Mouse (Mus musculus) heart, embryonic 13.5 days (tissue): Measurements from ENCODE around the gene Prr22. TPM values are rescaled to one million over a fixed set of nuclear protein-coding genes. Genes with fewer than 3 reads are reported as not detected.

Source experiments
- ATAC-seq: fragments of 200-750 bp; cut with Nextera tagmentation; 2 replicates; pipeline ENCODE4 v1.8.0; 2017; ENCODE audit warnings: moderate TSS enrichment; ENCODE audit not compliant: insufficient number of reproducible peaks, low FRiP score, low TSS enrichment; ENCODE audit errors: extremely low read depth
- H3K27ac ChIP-seq: fragments of 300-500 bp; sonication (generic); replicated peaks from 2 replicates; pipeline ENCODE4 v1.5.1; 2015; ENCODE audit warnings: moderate library complexity, mild to moderate bottlenecking, inconsistent platforms
- H3K27me3 ChIP-seq: fragments of 300-500 bp; sonication (generic); replicated peaks from 2 replicates; pipeline ENCODE4 v1.6.1; 2015; ENCODE audit warnings: mild to moderate bottlenecking, inconsistent platforms
- H3K36me3 ChIP-seq: fragments of 300-500 bp; sonication (generic); 2 replicates; pipeline ENCODE4 v1.6.1; 2015; ENCODE audit warnings: mild to moderate bottlenecking, inconsistent platforms
- H3K4me1 ChIP-seq: fragments of 300-500 bp; sonication (generic); 2 replicates; pipeline ENCODE4 v1.6.1; 2015; ENCODE audit warnings: inconsistent platforms
- H3K4me2 ChIP-seq: fragments of 300-500 bp; sonication (generic); 2 replicates; pipeline ENCODE4 v1.6.1; 2015; ENCODE audit warnings: inconsistent platforms, mild to moderate bottlenecking, moderate library complexity
- H3K4me3 ChIP-seq: fragments of 300-500 bp; sonication (generic); 2 replicates; pipeline ENCODE4 v1.5.1; 2015; ENCODE audit warnings: moderate library complexity, mild to moderate bottlenecking, inconsistent platforms
- H3K9ac ChIP-seq: fragments of 300-500 bp; sonication (generic); 2 replicates; pipeline ENCODE4 v1.6.1; 2015; ENCODE audit warnings: inconsistent platforms, mild to moderate bottlenecking, moderate library complexity
- H3K9me3 ChIP-seq: fragments of 300-500 bp; sonication (generic); 2 replicates; pipeline ENCODE4 v1.6.1; 2016; ENCODE audit warnings: inconsistent platforms
- whole genome bisulfite sequencing: fragments of 180-500 bp; shearing (Covaris S2); methylation state at CpG from one replicate; pipeline ENCODE4 v1.1.7; 2015; ENCODE audit warnings: mixed read lengths; 5-methylcytosine and 5-hydroxymethylcytosine counted together
- polyA plus RNA-seq: library from polyadenylated mRNA; unstranded; fragments of >200 nt; fragmentation: Nextera tagmentation; extraction: Ambion mirVana; gene quantifications from 2 replicates; pipeline ENCODE4 v1.2.1, GENCODE M21; 2015

Gene Prr22
- polyA plus RNA-seq, 1 experiment from 2014 or later = 0.78 TPM

GRCm38 (mm10) chr17:56740788-56741160 is 29.3 kb upstream of the Prr22 start:
- H3K9me3 ChIP-seq = no peaks in the 10 kb centered on the region
- no peaks in the 10 kb centered on the region for H3K36me3 ChIP-seq
- H3K27me3 ChIP-seq = peaks cover 18% of the 10 kb centered on the region
- peak overlapping the region; percentile 82 for H3K27ac ChIP-seq
- H3K4me1 ChIP-seq = peaks cover 19% of the 10 kb centered on the region
- no peak overlapping the region for H3K4me3 ChIP-seq
- H3K4me2 ChIP-seq = no peak overlapping the region
- 54% methylated on average over 17 of the region's 17 CpGs for WGBS
- no peak for ATAC-seq
- H3K9ac ChIP-seq = no peak overlapping the region

GRCm38 (mm10) chr17:56744173-56744572 is 25.9 kb upstream of the Prr22 start:
- no peak overlapping the region for H3K4me3 ChIP-seq
- no peak for ATAC-seq
- 50% methylated on average over 5 of the region's 5 CpGs for WGBS

DNA sequence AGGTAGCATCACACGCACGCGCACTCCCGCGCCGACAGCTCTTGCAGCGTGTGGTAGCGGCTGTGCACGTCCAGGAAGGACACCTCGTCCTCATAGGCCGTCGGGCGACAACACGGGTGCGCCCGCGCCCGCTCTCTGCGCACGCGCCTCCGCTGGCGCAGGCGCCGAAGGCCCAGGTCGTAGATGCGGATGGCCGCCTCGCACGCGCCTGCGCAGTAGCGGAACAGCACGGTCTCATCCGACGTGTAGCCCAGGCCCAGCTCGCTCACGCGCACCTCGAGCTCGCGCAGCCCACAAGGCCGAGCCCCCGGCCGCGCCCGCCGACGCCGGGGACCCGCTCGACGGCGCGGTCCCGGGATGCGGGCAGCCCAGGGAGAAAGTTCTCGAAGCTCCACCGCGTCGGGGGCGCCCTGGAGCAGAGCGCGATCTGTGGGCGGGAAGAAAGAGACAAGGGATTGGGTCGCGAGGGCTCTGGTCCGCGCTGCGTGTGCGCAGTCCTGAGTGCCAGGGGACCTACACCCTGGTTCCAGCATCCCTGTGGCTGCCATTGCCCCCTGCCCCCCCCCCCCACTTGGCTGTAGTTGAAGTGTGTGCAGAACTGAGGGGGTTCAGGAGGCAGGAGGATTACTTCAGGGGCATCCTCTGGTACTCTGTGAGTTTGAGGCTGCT is 18.5 kb upstream of the Prr22 start:
- 17% methylated on average over 71 of the region's 71 CpGs for WGBS
- peaks cover 23% of the 10 kb centered on the region for H3K4me1 ChIP-seq
- H3K27me3 ChIP-seq = peaks cover 72% of the 10 kb centered on the region
- ATAC-seq = no peak
- H3K9me3 ChIP-seq = no peaks in the 10 kb centered on the region
- H3K9ac ChIP-seq = peak overlapping the region; percentile 73
- H3K36me3 ChIP-seq = no peaks in the 10 kb centered on the region
- peak overlapping the region; percentile 45 for H3K4me3 ChIP-seq
- peak overlapping the region; percentile 64 for H3K4me2 ChIP-seq
- H3K27ac ChIP-seq = no peak overlapping the region

More at GRCm38 (mm10) chr17:56744173-56744572, 25.9 kb upstream of the Prr22 start:
- H3K4me1 ChIP-seq = peaks cover 23% of the 10 kb centered on the region
- H3K27ac ChIP-seq = no peak overlapping the region
- H3K9me3 ChIP-seq = no peaks in the 10 kb centered on the region
- peaks cover 2% of the 10 kb centered on the region; the same call in 1 of the 2 replicates for H3K27me3 ChIP-seq
- H3K36me3 ChIP-seq = no peaks in the 10 kb centered on the region
- H3K4me2 ChIP-seq = no peak overlapping the region
- no peak overlapping the region for H3K9ac ChIP-seq

- no peak overlapping the region for H3K4me3 ChIP-seq
- H3K4me1 ChIP-seq = peaks cover 32% of the 10 kb centered on the region
- H3K36me3 ChIP-seq = no peaks in the 10 kb centered on the region
- ATAC-seq = no peak
- H3K9me3 ChIP-seq = peaks cover 7% of the 10 kb centered on the region; the same call in 1 of the 2 replicates
- WGBS = 22% methylated on average over 15 of the region's 15 CpGs
- no peak overlapping the region for H3K9ac ChIP-seq
- H3K27ac ChIP-seq = no peak overlapping the region
- H3K4me2 ChIP-seq = no peak overlapping the region
- peaks cover 91% of the 10 kb centered on the region for H3K27me3 ChIP-seq
Measured at GRCm38 (mm10) chr17:56753452-56753851, 16.6 kb upstream of the Prr22 start.

DNA sequence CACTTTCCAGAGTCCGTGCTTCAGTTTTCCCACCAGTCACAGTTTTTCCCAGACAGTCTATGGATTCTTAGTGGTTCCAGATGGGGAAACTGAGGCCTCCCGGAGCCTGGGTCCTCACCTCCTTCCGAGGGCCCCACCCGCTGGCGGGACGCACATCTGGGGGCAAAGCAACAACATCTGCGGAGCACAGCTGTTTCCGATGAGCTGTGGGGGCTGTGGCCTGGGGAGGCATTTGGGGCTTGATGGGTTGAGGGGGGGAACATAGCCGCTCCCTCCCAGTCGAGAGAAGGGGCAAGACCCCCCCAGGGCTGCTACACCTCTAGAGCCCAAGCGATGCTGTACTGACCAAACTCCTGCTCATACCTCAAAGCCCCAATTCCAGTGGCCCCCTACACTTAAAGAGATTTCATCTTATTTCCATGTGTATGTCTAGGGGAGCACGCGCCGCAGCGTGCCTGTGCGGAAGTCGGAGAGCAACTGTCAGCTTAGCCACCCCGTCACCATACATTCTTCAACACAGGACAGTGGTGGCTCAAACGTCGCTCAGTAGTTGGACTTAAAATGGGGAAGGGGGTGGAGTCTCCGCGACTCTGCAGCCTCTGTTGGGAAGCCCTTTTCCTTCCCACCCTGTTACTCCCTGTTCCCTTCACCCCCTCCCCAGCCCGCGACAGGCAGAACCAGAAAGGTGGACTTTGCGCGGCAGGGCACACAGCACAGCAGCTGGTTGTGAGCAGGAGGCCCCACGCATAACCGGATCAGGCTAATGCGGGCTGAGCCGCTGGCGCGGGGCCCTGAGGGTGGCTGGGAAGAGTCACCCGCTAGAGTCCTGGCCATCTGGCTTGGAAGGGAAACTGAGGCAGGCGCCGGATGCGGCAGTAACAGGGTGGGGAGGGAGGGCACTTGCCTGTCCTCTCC is 15.5 kb upstream of the Prr22 start:
- Histone ChIP-seq H3K9ac (0 out of 2 replicates have a peak overlapping the region, but pooled peaks have one; percentile 11), H3K4me1 (peaks cover 32% of the 10 kb centered on the region), H3K27ac (no peak overlapping the region), H3K36me3 (no peaks in the 10 kb centered on the region), H3K9me3 (peaks cover 8% of the 10 kb centered on the region; the same call in 1 of the 2 replicates), H3K4me3 (peak overlapping the region; percentile 14; the same call in 1 of the 2 replicates), H3K27me3 (peaks cover 97% of the 10 kb centered on the region), H3K4me2 (peak overlapping the region; percentile 22)
- no peak for ATAC-seq
- 12% methylated on average over 36 of the region's 36 CpGs for WGBS

- H3K27me3 ChIP-seq = peaks cover 84% of the 10 kb centered on the region
- H3K4me2 ChIP-seq = peak overlapping the region; percentile 97
- peak overlapping the region; percentile 62 for H3K4me3 ChIP-seq
- peaks cover 29% of the 10 kb centered on the region for H3K4me1 ChIP-seq
- no peaks in the 10 kb centered on the region for H3K36me3 ChIP-seq
- H3K9ac ChIP-seq = peak overlapping the region; percentile 85
- no peak; the same call in 1 of the 2 replicates for ATAC-seq
- H3K9me3 ChIP-seq = peaks cover 8% of the 10 kb centered on the region; the same call in 1 of the 2 replicates
- 2% methylated on average over 50 of the region's 51 CpGs for WGBS
- no peak overlapping the region for H3K27ac ChIP-seq
Measured at GRCm38 (mm10) chr17:56756703-56757399, 13.2 kb upstream of the Prr22 start.

- Histone ChIP-seq H3K4me2 (peak within 1 kb of the TSS; percentile 97), H3K27ac (no peak within 1 kb of the TSS), H3K4me3 (peak within 1 kb of the TSS; percentile 62), H3K36me3 (no peaks in the 10 kb centered on the region), H3K27me3 (peaks cover 77% of the 10 kb centered on the region), H3K9me3 (peaks cover 8% of the 10 kb centered on the region; the same call in 1 of the 2 replicates), H3K9ac (peak within 1 kb of the TSS; percentile 85), H3K4me1 (peaks cover 35% of the 10 kb centered on the region)
- under 1% methylated on average over 48 of the region's 48 CpGs for WGBS
- ATAC-seq = peak; percentile 51; the same call in 1 of the 2 replicates
Measured at GRCm38 (mm10) chr17:56757416-56758123, 12.5 kb upstream of the Prr22 start, which contains the start of gene Nrtn. Nrtn (minus strand) TSS chr17:56757530.

- peak overlapping the region; percentile 62; the same call in 1 of the 2 replicates for H3K4me3 ChIP-seq
- H3K9me3 ChIP-seq = peaks cover 8% of the 10 kb centered on the region; the same call in 1 of the 2 replicates
- no peak overlapping the region for H3K27ac ChIP-seq
- H3K9ac ChIP-seq = no peak overlapping the region
- peak overlapping the region; percentile 97 for H3K4me2 ChIP-seq
- H3K36me3 ChIP-seq = no peaks in the 10 kb centered on the region
- 0 out of 2 replicates have a peak, but pooled peaks have one; percentile 6 for ATAC-seq
- 6% methylated on average over 12 of the region's 12 CpGs for WGBS
- peaks cover 72% of the 10 kb centered on the region for H3K27me3 ChIP-seq
- peaks cover 40% of the 10 kb centered on the region for H3K4me1 ChIP-seq
Measured at GRCm38 (mm10) chr17:56758132-56758531, 11.9 kb upstream of the Prr22 start.

- peaks cover 60% of the 10 kb centered on the region for H3K27me3 ChIP-seq
- WGBS = 64% methylated on average over 7 of the region's 7 CpGs
- H3K4me3 ChIP-seq = no peak overlapping the region
- H3K27ac ChIP-seq = no peak overlapping the region
- no peak for ATAC-seq
- H3K9me3 ChIP-seq = peaks cover 8% of the 10 kb centered on the region; the same call in 1 of the 2 replicates
- no peaks in the 10 kb centered on the region for H3K36me3 ChIP-seq
- no peak overlapping the region for H3K9ac ChIP-seq
- peaks cover 47% of the 10 kb centered on the region for H3K4me1 ChIP-seq
- no peak overlapping the region for H3K4me2 ChIP-seq
Measured at GRCm38 (mm10) chr17:56759261-56759660, 10.8 kb upstream of the Prr22 start.

DNA sequence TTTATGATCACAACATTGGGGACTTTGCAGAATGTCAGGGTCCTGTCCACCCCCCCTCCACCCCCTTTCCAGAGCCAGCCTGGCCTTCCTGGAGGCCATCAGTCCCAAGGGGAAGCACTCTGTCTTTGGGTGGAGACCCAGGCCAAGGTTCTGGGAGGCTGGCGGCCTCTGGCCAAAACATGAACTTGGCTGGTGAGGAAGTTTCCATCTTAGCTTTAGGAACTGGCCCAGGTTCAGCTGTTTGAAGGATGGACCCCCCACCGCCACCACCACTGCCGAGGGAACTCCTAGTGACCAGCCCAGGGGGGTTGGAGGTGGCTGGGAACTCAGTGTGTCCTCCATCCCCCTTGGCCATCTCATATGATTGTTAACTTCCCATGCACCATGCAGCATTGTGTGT is 9.0 kb upstream of the Prr22 start:
- no peak overlapping the region for H3K4me3 ChIP-seq
- no peak overlapping the region for H3K9ac ChIP-seq
- H3K27ac ChIP-seq = no peak overlapping the region
- H3K4me2 ChIP-seq = peak overlapping the region; percentile 92; the same call in 1 of the 2 replicates
- WGBS = 44% methylated on average over 3 of the region's 3 CpGs
- no peaks in the 10 kb centered on the region for H3K36me3 ChIP-seq
- ATAC-seq = no peak
- peaks cover 49% of the 10 kb centered on the region for H3K4me1 ChIP-seq
- H3K27me3 ChIP-seq = peaks cover 42% of the 10 kb centered on the region
- peaks cover 8% of the 10 kb centered on the region; the same call in 1 of the 2 replicates for H3K9me3 ChIP-seq
